Mouse (Mus musculus) heart, postnatal 0 days (tissue): Measurements from ENCODE around the gene Olfr773. TPM values are rescaled to one million over a fixed set of nuclear protein-coding genes. Genes with fewer than 3 reads are reported as not detected.
"Not testable (repeated sequence)": the region's sequence is repeated elsewhere in the genome, so short reads cannot be mapped to it uniquely, and the experiment has no call there.

Experiments used
- ATAC-seq: fragments of 200-750 bp; cut with Nextera tagmentation; 2 replicates; pipeline ENCODE4 v1.8.0; 2017; ENCODE audit warnings: low read depth, moderate number of reproducible peaks, moderate library complexity; ENCODE audit not compliant: insufficient read depth
- DNase-seq: peaks from one replicate; pipeline ENCODE4 v3.0.0-alpha.2; 2016; ENCODE audit warnings: low spot score
- H3K27ac ChIP-seq: fragments of 300-500 bp; sonication (generic); 2 replicates; pipeline ENCODE4 v1.5.1; 2014; ENCODE audit warnings: low read depth, mild to moderate bottlenecking
- H3K27me3 ChIP-seq: fragments of 300-500 bp; sonication (generic); 2 replicates; pipeline ENCODE4 v1.6.1; 2014; ENCODE audit warnings: low read length, mixed read lengths; ENCODE audit not compliant: control insufficient read depth, insufficient read depth
- H3K36me3 ChIP-seq: fragments of 300-500 bp; sonication (generic); replicated peaks from 2 replicates; pipeline ENCODE4 v1.6.1; 2014; ENCODE audit warnings: low read length, mixed read lengths; ENCODE audit not compliant: control insufficient read depth, insufficient read depth
- H3K4me1 ChIP-seq: fragments of 300-500 bp; sonication (generic); 2 replicates; pipeline ENCODE4 v1.6.1; 2014; ENCODE audit warnings: antibody characterized with exemption; ENCODE audit not compliant: control insufficient read depth, insufficient read depth
- H3K4me2 ChIP-seq: fragments of 300-500 bp; sonication (generic); 2 replicates; pipeline ENCODE4 v1.6.1; 2014; ENCODE audit warnings: low read depth, mild to moderate bottlenecking, low read length, moderate library complexity
- H3K4me3 ChIP-seq: fragments of 300-500 bp; sonication (generic); 2 replicates; pipeline ENCODE4 v1.5.1; 2014; ENCODE audit warnings: low read depth, low read length
- H3K9ac ChIP-seq: fragments of 300-500 bp; sonication (generic); replicated peaks from 2 replicates; pipeline ENCODE4 v1.6.1; 2014; ENCODE audit warnings: low read depth, low read length, mixed read lengths
- H3K9me3 ChIP-seq: fragments of 300-500 bp; sonication (generic); replicated peaks from 2 replicates; pipeline ENCODE4 v1.6.1; 2016; ENCODE audit warnings: low read length; ENCODE audit not compliant: control insufficient read depth
- CTCF ChIP-seq: IDR thresholded peaks from 2 replicates; pipeline ENCODE4 v1.5.1; 2016; ENCODE audit warnings: antibody characterized with exemption, control low read depth, low read depth
- EP300 ChIP-seq: IDR thresholded peaks from 2 replicates; pipeline ENCODE4 v1.6.1; 2016; ENCODE audit warnings: antibody characterized with exemption, low read depth
- WGBS: fragments of 180-500 bp; shearing (Covaris S2); extraction: QIAGEN DNeasy Blood & Tissue Kit; methylation state at CpG from one replicate; pipeline ENCODE4 v1.1.7; 2014; 5-methylcytosine and 5-hydroxymethylcytosine counted together
- polyA plus RNA-seq: library from polyadenylated mRNA; unstranded; fragments of >200 nt; fragmentation: Nextera tagmentation; extraction: Ambion mirVana; gene quantifications from 2 replicates; pipeline ENCODE4 v1.2.1, GENCODE M21; 2015
- total RNA-seq: library from RNA; depleted of rRNA; stranded (reverse); fragments of >200 nt; gene quantifications from 2 replicates; pipeline ENCODE4 v1.2.3, GENCODE M21; 2014; ENCODE audit warnings: low replicate concordance; rRNA removed

The Olfr773 gene
- total RNA-seq (not detected in 2 replicates), polyA plus RNA-seq (not detected in 2 replicates)

- not testable (repeated sequence) for H3K27ac ChIP-seq, H3K9me3 ChIP-seq, ATAC-seq, H3K36me3 ChIP-seq, H3K27me3 ChIP-seq, H3K9ac ChIP-seq, H3K4me1 ChIP-seq, H3K4me2 ChIP-seq, H3K4me3 ChIP-seq, DNase-seq
Measured at GRCm38 (mm10) chr10:129187319-129187718, at the start of gene Olfr773. Olfr773 (minus strand) TSS chr10:129187419.

DNA sequence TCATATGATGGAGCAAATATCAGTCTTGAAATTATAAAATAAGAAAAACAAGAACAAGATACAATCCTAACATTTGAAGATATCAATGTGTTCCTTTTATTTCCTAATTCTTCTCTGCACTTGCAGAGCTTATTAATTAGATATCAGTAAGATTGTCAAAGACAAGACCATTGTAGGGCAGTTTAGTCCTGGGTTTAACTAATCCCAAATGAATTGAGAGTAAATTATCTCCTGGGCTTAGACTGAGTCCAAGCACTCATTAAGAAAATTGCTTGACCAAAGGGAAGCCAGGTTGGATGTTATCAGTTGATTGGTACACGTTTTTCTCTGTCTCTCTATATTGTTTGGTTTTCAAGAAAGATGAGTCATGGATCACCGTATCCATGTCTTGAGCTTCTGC, 48.7 kb upstream of the Olfr773 start, which contains the start of gene Olfr774:
Gene Olfr774, plus strand, starts transcription at position 301 of the 400 bp plus-strand sequence.
- DNase-seq (no peak), ATAC-seq (no peak)
- TF ChIP-seq CTCF (no peak), EP300 (no peak)
- Histone ChIP-seq H3K4me3 (no peak within 1 kb of the TSS), H3K9ac (no peak within 1 kb of the TSS), H3K27me3 (no peaks in the 10 kb centered on the region), H3K9me3 (no peaks in the 10 kb centered on the region), H3K4me1 (no peaks in the 10 kb centered on the region), H3K27ac (no peak within 1 kb of the TSS), H3K4me2 (no peak within 1 kb of the TSS), H3K36me3 (no peaks in the 10 kb centered on the region)
- WGBS, result 59% methylated on average over 2 of the region's 2 CpGs

- Histone ChIP-seq H3K9ac (no peak overlapping the region), H3K27ac (no peak overlapping the region), H3K4me3 (no peak overlapping the region), H3K4me1 (no peaks in the 10 kb centered on the region), H3K4me2 (no peak overlapping the region), H3K9me3 (peaks cover 4% of the 10 kb centered on the region; the same call in 1 of the 2 replicates), H3K36me3 (no peaks in the 10 kb centered on the region), H3K27me3 (no peaks in the 10 kb centered on the region)
- 61% methylated on average over 1 of the region's 1 CpGs for WGBS
- ATAC-seq (no peak), DNase-seq (no peak)
- TF ChIP-seq EP300 (no peak), CTCF (no peak)
Measured at GRCm38 (mm10) chr10:129230737-129231136, 43.5 kb upstream of the Olfr773 start.

DNA sequence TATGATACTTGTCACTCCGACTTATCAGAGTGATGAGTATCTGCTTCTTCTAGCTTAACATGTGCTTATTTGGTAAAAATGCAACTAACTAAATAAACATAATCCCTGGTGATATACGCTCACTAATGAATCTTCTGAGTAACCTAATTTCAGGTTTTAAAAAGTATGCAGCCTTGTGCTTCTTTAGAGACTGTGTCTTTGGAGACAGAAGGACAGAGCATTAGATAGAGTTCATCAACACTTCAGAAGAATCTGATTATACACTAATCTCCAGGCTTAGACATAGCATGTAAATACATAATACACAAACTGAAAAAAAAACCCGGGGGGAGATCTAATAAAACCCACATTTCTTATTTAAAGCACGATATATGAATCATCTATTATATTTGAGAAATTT, 9.4 kb downstream of the Olfr773 start, which contains the start of gene Olfr772:
Gene Olfr772, minus strand, starts transcription at position 101 of the 400 bp plus-strand sequence.
- not testable (repeated sequence) for H3K9me3 ChIP-seq, H3K4me3 ChIP-seq, H3K27me3 ChIP-seq, H3K36me3 ChIP-seq, DNase-seq, H3K4me1 ChIP-seq, H3K9ac ChIP-seq, H3K4me2 ChIP-seq, ATAC-seq, H3K27ac ChIP-seq
- WGBS, result 50% methylated on average over 3 of the region's 4 CpGs

GRCm38 (mm10) chr10:129164651-129165050, 22.6 kb downstream of the Olfr773 start, which contains the start of gene Olfr771:
Olfr771 (minus strand) TSS chr10:129164751.
- WGBS, result 67% methylated on average over 1 of the region's 1 CpGs
- TF ChIP-seq EP300 (no peak), CTCF (no peak)
- no peak for DNase-seq
- Histone ChIP-seq H3K4me2 (no peak within 1 kb of the TSS), H3K9me3 (no peaks in the 10 kb centered on the region), H3K4me1 (no peaks in the 10 kb centered on the region), H3K27me3 (no peaks in the 10 kb centered on the region), H3K36me3 (no peaks in the 10 kb centered on the region), H3K4me3 (no peak within 1 kb of the TSS), H3K27ac (no peak within 1 kb of the TSS), H3K9ac (no peak within 1 kb of the TSS)
- no peak for ATAC-seq

DNA sequence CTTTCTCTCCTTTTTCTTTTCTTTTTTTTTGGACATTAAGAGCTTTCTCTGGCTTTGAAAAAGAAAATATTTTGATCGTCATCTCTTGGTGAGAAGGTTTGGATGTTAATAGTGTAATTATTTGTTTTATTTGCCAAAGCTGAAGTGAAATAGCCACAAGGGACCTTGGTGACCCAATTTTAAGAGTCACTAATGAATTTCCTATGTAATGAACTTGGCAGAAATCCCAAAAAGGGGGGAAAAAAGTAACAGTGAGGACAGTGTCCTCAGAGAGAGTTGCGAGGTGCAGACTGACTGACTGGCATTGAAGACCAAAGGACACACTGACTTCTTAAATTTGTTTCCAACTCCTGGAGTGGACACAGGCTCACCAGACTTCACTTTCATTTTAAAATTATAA, 48.3 kb downstream of the Olfr773 start, which contains the start of gene Olfr770:
Gene Olfr770, minus strand, starts transcription at position 101 of the 400 bp plus-strand sequence.
- no peak within 1 kb of the TSS for H3K27ac ChIP-seq
- DNase-seq (no peak), ATAC-seq (no peak)
- H3K36me3 ChIP-seq, result no peaks in the 10 kb centered on the region
- no peak within 1 kb of the TSS for H3K4me3 ChIP-seq
- H3K27me3 ChIP-seq, result no peaks in the 10 kb centered on the region
- no peak for TF ChIP-seq CTCF
- no peak for TF ChIP-seq EP300
- WGBS, result 76% methylated on average over 2 of the region's 2 CpGs
- no peaks in the 10 kb centered on the region for H3K9me3 ChIP-seq
- no peak within 1 kb of the TSS for H3K9ac ChIP-seq
- H3K4me2 ChIP-seq, result no peak within 1 kb of the TSS
- no peaks in the 10 kb centered on the region for H3K4me1 ChIP-seq

Other genes starting within 250 kb of the Olfr773 start
- not detected in 2 replicates for gene Mettl7b, start 226.4 kb downstream of the Olfr773 start, total RNA-seq
- gene Mettl7b, start 226.4 kb downstream of the Olfr773 start, polyA plus RNA-seq, result not detected in 2 replicates
- not detected in 2 replicates for gene Olfr9, start 198.0 kb downstream of the Olfr773 start, total RNA-seq
- not detected in 2 replicates for gene Olfr9, start 198.0 kb downstream of the Olfr773 start, polyA plus RNA-seq
- not detected in 2 replicates for gene Olfr763, start 176.6 kb downstream of the Olfr773 start, total RNA-seq
- not detected in 2 replicates for gene Olfr763, start 176.6 kb downstream of the Olfr773 start, polyA plus RNA-seq
- gene Olfr764-ps1, start 147.5 kb downstream of the Olfr773 start, total RNA-seq, result not detected in 2 replicates
- not detected in 2 replicates for gene Olfr764-ps1, start 147.5 kb downstream of the Olfr773 start, polyA plus RNA-seq
- gene Olfr765, start 137.4 kb downstream of the Olfr773 start, total RNA-seq, result not detected in 2 replicates
- not detected in 2 replicates for gene Olfr765, start 137.4 kb downstream of the Olfr773 start, polyA plus RNA-seq
- gene Olfr766-ps1, start 118.4 kb downstream of the Olfr773 start, total RNA-seq, result not detected in 2 replicates
- gene Olfr766-ps1, start 118.4 kb downstream of the Olfr773 start, polyA plus RNA-seq, result not detected in 2 replicates
- not detected in 2 replicates for gene Olfr767, start 104.5 kb downstream of the Olfr773 start, total RNA-seq
- not detected in 2 replicates for gene Olfr767, start 104.5 kb downstream of the Olfr773 start, polyA plus RNA-seq
- not detected in 2 replicates for gene Olfr768, start 88.0 kb downstream of the Olfr773 start, total RNA-seq
- gene Olfr768, start 88.0 kb downstream of the Olfr773 start, polyA plus RNA-seq, result not detected in 2 replicates
- not detected in 2 replicates for gene Olfr769, start 69.6 kb downstream of the Olfr773 start, total RNA-seq
- not detected in 2 replicates for gene Olfr769, start 69.6 kb downstream of the Olfr773 start, polyA plus RNA-seq
- not detected in 2 replicates for gene Olfr770, start 48.4 kb downstream of the Olfr773 start, total RNA-seq
- not detected in 2 replicates for gene Olfr770, start 48.4 kb downstream of the Olfr773 start, polyA plus RNA-seq
- gene Olfr771, start 22.7 kb downstream of the Olfr773 start, total RNA-seq, result not detected in 2 replicates
- not detected in 2 replicates for gene Olfr771, start 22.7 kb downstream of the Olfr773 start, polyA plus RNA-seq
- gene Olfr772, start 9.5 kb downstream of the Olfr773 start, total RNA-seq, result not detected in 2 replicates
- gene Olfr772, start 9.5 kb downstream of the Olfr773 start, polyA plus RNA-seq, result not detected in 2 replicates
- not detected in 2 replicates for gene Olfr774, start 48.8 kb upstream of the Olfr773 start, total RNA-seq
- gene Olfr774, start 48.8 kb upstream of the Olfr773 start, polyA plus RNA-seq, result not detected in 2 replicates
- not detected in 2 replicates for gene Olfr775, start 61.0 kb upstream of the Olfr773 start, total RNA-seq
- gene Olfr775, start 61.0 kb upstream of the Olfr773 start, polyA plus RNA-seq, result not detected in 2 replicates
- gene Olfr776, start 71.7 kb upstream of the Olfr773 start, total RNA-seq, result not detected in 2 replicates
- gene Olfr776, start 71.7 kb upstream of the Olfr773 start, polyA plus RNA-seq, result not detected in 2 replicates
- gene Olfr777, start 84.1 kb upstream of the Olfr773 start, total RNA-seq, result not detected in 2 replicates
- not detected in 2 replicates for gene Olfr777, start 84.1 kb upstream of the Olfr773 start, polyA plus RNA-seq
- gene Olfr780, start 130.7 kb upstream of the Olfr773 start, total RNA-seq, result not detected in 2 replicates
- gene Olfr780, start 130.7 kb upstream of the Olfr773 start, polyA plus RNA-seq, result not detected in 2 replicates
- not detected in 2 replicates for gene Olfr781, start 141.4 kb upstream of the Olfr773 start, total RNA-seq
- gene Olfr781, start 141.4 kb upstream of the Olfr773 start, polyA plus RNA-seq, result not detected in 2 replicates
- not detected in 2 replicates for gene Olfr782, start 161.4 kb upstream of the Olfr773 start, total RNA-seq
- not detected in 2 replicates for gene Olfr782, start 161.4 kb upstream of the Olfr773 start, polyA plus RNA-seq
- gene Olfr784, start 196.7 kb upstream of the Olfr773 start, total RNA-seq, result 0.27 TPM in 1 of 2 replicates, not detected in the other
- not detected in 2 replicates for gene Olfr784, start 196.7 kb upstream of the Olfr773 start, polyA plus RNA-seq
- gene Olfr785, start 218.0 kb upstream of the Olfr773 start, total RNA-seq, result not detected in 2 replicates
- not detected in 2 replicates for gene Olfr785, start 218.0 kb upstream of the Olfr773 start, polyA plus RNA-seq
- not detected in 2 replicates for gene Olfr786, start 239.9 kb upstream of the Olfr773 start, total RNA-seq
- not detected in 2 replicates for gene Olfr786, start 239.9 kb upstream of the Olfr773 start, polyA plus RNA-seq